Mouse (Mus musculus) T-helper 17 cell (primary cell): ENCODE data around the gene Ctnnd2.

Experiments used
- in situ Hi-C, 2 experiments: fragments of 300-600 bp; cut with MboI, MseI; formaldehyde crosslinking; loops; 1 replicate in 1 of 2; 2 replicates in 1 of 2; pipeline ENCODE4 v1.15.1; 2025; ENCODE audit warnings: high pct_unique_total_duplicates in 2 of 2

Gene Ctnnd2

DNA sequence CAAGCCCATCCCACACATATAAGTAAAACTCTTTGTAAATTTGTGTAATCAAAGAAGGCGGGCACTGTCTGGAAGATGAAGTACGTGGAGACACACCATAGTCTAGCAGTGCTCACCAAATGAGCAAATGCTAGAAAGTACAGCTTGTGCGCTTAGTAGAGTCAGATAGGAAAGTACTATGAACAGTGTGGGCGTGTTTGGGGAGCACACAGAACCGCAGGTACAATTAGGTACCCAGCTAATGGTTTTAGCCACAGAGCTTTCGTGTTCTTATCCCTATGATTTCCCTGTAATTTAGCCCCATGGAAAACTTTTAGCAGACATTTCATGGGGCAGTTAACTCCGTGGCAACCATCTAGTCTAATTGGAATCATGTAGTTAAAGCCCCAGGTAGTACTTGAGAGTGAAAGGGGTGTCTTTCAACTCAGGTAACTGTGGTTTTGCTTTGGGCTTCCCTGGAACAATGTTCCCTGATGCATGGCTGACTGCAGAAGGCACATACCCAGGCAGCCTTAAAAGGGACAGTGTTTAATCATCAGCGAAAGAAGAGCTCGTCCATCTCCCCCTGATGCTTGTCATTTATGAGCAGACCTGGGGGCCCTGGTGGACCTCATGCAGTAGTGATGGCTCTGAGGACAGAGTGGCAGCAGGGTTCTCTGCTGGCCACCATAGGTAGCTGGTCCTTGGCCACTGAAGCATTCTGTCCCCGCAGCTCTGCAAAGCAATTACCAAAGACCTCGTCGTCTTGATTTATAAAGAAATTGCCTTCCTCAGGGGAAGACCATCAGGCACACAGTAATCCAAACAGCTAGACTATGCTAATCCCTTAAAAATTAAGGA is 697.5 kb downstream of the Ctnnd2 start:
- in situ Hi-C loops = no loop called here

DNA sequence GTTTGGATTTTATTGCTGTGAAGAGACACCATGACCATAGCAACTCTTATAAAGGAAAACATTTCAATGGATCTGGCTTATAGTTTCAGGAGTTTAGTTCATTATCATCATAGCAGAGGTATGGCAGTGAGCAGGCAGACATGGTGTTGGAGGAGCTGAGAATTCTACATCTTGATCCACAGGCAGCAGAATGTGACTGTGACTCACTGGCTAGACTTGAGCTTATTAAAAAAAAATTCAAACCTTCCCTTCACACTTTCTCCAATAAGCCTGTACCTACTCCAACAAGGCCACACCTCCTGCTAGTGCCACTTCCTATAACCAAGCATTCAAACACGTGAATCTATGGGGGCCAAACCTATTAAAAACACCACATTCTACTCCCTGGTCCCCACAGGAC is 703.1 kb downstream of the Ctnnd2 start:
- in situ Hi-C loops = no loop called here

DNA sequence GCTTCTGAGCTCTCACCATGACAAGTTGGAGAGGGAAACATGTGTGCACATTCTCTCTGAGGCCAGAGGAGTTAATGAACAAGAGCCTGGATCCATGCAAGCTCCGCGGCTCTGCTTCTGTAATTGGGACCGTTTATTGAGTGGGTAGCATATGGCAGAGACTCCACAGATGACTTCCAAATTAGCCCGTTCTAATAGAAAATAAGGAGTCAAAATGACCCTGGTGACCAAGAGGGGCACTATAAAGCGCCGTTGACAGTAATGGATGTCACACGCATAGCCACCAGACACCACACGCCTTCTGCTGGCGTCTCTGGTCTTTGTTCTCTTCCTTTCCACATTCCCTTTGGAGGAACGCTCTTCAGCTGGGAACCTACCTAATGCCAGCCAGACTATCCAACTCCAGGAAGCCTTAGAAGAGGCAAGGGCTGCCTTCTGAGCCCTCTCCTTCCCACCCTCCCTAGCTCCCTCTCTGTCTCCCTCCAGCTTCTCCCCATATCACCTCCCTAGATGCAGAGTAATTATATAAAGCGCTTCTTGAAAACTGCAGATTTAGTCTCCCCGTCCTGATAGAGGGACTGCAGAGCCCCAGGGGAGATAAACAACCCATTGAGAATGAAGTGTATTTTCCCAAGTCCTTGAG is 712.4 kb downstream of the Ctnnd2 start:
- in situ Hi-C loops = no loop called here

DNA sequence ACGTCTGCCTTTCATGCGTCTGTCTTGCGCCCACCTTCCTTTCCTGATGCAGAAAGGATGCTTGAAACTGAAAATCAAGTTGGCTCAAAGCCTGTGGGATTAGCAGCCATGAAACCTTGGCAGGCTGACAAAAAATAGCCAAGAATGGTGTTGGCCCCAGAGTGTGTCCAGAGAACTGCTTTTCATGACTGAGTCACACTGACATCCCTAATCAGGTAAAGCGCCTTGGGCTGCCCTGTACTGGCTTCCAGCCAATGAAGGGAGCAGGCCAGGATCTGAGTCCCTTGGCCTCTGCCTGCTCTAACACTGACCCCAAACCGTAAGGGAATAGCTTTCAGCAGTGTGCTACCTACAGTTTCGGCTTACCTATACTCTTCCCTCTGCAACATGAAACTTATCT is 713.0 kb downstream of the Ctnnd2 start:
- in situ Hi-C loops = no loop called here

DNA sequence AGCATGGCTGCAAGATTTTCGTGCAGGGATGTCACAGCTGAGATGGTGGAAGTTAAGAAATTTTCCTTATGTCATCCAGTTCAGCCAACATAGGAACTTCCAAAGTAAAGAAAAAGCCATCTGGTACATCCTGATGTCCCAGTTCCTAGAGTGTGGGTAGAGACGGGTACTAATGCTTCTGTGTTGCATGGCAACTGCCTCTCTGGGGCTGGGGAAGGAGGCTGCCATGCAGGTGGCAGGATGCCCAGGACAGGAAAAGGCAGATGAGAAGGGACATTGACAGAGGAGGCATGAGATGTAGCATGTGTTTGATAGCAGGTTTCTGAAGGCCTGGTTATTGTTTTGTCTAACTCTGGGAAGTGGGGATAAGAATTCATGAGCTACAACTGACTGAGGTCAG is 715.2 kb downstream of the Ctnnd2 start:
- in situ Hi-C loops = no loop called here

DNA sequence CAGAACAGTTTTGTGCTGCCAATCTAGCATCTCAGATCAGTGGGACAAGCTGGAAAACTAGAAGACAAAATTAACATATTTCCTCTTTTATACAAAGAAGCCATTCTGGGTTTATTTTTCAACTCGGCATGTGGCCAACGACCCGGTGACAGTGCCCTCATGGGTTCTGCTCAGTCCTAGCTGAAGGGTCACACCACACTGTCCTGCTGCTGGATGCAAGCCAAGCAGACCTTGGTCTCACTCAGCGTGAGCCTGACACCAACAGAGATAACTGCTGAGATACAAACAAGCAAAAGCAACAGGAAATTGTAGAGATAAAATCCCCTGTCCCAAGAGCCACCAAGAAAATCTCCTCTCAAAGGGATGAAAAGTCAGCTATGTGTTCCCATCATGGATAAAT is 719.6 kb downstream of the Ctnnd2 start:
- in situ Hi-C loops = no loop called here

DNA sequence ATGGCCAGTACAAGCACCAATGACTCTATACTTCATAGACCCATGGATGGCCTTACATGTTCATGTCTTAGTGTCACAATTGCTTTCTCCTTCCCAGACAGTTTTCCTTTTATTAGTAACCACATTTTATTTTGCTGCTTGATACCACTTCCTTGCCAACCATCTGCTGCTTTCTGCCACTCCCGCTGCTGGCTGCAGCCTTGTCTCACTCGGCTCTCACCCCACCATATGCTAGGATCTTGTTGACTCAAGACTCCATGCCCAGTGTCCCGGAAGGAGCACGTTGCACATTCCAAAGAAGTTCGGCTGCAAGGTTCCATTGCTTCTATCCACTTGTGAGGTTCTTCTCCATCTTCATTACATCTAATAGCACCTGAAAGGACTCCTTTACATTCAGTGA is 722.7 kb downstream of the Ctnnd2 start:
- in situ Hi-C loops = no loop called here

DNA sequence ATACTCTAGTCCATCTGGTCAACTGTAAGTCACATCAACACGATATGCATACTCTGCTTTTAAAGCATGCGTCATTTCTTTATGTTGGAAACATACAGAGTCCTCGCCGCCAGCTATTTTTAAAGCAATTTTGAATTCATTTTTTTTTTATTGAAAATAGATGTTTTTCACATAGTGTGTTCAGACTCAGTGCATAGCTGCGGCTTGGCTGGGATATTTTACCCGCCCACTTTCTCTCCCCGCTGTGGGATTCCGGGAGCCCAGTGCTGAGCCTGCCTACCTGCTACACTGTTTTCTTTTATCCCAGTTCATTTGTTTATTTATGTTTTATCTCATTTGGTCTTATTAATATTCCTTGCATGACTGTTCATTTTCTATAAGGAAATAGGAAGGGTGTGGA is 724.9 kb downstream of the Ctnnd2 start:
- in situ Hi-C loops = no loop called here

DNA sequence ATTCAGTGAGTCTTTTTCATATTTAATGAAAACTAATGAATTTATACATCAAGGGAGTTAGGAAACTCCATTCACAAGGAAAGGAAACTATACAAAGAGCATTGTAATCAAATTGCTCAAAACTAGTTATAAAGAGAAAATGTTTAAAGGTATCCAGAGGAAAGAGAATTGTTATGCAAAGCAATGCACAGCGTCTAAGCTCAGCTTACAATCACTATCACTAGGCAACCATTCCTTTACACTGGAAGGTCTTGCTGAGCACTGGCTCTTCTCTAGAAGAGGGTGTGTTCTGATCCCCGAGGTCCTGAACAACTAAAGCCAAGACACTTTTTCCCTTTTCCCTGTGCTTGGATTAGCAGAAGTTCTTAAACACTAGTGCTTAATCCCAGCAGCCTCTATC is 735.6 kb downstream of the Ctnnd2 start:
- in situ Hi-C loops = no loop called here

DNA sequence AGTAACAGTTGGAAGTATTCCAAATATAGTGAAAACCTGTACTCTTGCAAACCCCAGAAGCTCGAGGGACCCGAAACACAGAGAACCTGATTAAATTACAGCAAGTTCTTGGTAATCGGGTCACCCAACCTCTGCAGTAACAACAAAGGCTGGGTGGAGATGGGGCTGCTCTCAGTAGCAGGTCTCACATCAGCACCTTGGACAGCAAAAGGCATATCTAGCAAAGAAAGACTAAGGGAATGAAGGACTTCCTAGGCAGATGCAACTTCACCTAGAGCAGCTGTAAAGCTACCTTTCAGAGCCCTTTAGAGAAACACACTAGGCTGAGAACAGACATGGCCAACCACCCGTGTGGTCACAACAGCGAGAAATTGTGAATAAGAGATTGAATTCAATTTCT is 741.0 kb downstream of the Ctnnd2 start:
- in situ Hi-C loops = no loop called here

DNA sequence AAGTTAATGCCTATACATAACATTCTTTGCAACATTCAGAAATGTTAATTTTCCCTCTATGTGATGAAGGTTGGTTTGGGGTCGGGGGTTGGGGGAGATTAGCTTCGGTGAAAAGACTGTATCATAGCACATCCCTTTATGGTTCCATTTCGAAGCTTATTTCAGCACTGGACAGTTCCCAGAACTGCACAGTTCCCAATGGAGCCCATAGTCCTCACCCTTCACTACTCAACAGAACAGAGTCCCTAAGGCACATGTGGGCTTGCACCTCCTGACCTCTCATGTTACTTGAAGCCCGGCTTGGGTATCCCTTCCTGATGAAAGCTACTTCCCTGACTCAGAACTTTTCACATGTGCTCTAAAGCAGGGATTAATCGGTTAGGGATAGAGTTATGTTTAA is 753.4 kb downstream of the Ctnnd2 start:
- in situ Hi-C loops = loop anchor here (5.0 kb wide), 2 partner anchors 336 to 341 kb away; no protein-coding TSS in a partner anchor

DNA sequence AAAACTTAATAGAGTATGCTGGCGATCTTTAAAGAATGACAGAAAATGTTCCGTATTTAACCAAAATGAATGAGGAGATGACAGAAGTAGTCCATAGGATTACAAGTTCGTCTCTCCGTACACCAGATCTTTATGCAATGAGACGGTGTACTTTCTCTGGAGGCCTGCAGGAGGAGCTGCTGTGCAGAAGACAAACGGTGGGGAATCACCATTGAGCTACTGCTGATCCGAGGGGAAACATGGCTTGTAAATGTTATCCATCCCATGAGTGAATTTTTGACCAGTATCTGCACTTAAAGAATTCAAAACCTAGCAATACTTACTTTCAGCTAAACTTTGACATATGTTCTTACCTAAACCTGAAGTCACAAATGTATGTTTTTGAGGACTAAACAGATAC is 755.2 kb downstream of the Ctnnd2 start:
- in situ Hi-C loops = loop anchor here (5.0 kb wide), 2 partner anchors 335 to 340 kb away; no protein-coding TSS in a partner anchor

DNA sequence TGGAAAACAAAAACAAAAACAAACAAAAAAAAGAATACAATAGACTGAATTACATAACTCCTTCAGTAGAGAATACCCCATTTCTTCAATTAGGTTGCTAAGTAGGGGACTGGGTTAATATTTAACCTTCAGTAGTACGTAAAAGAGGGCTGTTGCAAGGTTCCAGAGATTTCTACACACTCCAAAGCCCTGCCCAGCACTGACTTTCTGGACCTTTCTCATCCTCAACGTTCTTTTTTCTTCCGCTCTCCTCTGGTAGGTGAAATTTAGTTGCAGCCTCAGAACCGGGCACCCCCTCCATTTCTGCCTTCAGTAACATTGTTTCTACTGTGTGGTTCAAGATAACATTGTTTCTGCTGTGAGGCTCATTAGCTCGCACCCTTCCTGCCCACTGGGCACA is 759.5 kb downstream of the Ctnnd2 start:
- in situ Hi-C loops = no loop called here

DNA sequence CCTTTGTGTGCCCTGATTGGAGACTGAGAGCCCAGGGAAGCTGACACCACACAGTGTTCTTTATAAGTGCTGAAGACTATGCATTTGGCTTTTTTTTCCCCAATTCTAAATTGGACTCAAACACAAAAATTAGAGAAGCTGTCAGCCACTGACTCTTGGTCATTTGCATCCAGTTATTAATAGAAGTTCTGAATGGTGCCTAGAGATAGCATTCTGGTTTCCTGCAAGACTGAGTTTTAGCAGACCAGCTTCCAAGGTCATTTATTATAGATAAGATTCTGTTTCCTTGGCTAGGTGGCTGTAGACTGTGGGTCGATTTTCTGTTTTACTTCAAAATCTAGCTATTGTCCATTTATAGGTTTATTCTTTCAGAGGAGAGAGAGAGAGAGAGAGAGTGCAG is 773.5 kb downstream of the Ctnnd2 start:
- in situ Hi-C loops = no loop called here

DNA sequence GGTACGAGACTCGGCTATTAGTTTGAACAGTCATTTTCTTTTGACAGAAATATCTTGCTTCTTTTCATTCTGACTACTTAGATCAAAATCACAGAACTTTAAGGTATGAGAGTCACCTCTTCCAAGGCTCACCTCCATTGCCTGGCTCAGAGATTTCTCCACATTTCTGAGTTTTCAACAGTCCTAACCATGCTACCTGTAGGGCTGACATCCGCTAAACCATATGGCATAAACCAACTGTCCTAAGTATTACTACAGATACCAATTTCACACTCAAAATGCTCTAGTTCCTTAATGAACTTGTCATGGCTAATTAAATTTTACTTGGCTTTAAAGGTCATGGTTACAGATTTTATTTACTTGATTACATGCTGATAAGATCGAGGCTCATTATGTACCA is 786.1 kb downstream of the Ctnnd2 start:
- in situ Hi-C loops = no loop called here

DNA sequence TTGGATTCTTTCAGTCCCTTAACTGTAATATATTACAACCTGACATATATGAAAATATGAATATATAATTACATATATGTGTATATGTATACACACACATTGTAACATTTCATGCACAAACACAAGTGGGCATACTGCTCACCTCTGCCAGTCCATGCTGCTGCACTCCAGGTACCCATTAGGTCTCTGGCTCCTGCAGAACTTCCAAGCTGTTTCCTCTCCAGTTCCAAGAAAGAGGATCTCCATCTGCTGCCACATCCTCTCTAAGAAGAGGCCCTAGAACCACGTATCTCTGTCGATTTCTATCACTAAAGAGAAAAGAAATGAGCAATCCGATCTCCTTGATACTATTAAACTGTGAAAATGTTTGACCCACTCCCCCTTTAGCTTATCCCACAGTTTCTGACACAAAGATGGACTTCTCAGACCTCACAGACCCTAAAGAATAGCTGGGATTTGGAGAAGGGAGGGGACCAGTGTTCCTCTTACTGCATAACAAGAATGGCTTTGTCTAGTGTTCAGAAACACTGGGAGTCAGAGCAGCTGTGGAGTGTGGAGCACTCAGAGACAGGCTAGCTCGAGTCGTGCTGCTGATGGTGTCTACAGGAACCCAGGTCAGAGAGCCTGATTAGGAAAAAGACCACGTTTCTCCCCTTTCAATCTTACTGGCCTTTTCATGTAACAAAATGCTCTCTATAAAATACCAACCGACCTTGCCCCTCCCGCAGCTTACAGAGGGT is 790.2 kb downstream of the Ctnnd2 start:
- in situ Hi-C loops = no loop called here

DNA sequence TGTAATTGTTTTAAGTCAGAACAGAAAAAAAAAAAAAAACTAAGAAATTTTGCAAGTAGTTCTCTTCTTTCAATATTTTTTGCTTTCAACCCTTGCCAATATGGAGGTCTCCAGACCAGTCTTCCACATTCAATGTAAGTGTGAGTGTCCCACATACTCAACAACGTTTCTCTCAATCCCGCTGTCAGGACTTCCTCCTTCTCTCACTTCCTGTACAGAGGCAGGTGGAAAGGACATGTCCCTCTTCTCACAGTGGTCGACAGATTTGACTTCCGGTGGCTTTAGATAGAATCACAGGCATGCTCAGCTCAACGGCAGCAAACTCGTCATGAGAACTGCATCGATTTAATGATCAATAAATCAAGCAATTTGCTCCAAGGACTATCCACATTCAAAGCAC is 791.7 kb downstream of the Ctnnd2 start:
- in situ Hi-C loops = no loop called here

DNA sequence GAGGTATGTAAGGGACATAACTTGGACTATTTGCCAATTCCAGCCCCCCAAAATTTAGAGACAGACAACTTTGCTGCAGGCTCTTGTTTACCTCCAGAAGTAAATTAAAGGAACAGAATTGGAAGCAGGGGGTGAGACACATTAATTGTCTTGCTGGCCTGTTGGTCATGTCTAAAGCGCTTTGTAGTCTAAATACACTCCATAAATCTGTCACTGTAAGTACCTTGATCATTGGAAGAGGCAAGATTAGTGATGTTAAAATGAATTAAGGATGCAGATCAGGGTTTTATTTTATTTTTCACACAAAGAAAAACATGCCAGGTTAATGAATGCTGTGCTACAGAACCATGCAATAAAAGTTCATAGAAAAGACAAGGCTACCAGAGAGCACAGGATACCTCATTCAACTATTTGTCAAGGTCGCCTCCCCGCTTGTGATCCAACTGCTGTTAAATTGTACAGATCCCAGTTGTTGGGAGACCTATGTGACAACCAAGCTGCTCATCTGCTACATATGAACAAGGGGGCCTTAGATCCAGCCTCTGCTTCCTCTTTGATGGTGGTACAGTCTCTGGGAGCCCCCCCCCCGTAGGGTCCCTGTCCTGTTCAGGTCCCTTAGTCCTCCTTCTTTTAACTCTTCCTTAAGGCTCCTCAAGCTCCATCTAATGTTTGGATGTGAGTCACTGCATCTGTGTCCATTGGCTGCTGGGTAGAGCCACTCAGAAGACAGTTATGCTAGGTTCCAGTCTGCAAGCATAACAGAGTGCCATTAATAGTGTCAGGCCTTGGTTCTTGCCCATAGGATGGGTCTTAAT is 792.7 kb downstream of the Ctnnd2 start:
- in situ Hi-C loops = no loop called here

DNA sequence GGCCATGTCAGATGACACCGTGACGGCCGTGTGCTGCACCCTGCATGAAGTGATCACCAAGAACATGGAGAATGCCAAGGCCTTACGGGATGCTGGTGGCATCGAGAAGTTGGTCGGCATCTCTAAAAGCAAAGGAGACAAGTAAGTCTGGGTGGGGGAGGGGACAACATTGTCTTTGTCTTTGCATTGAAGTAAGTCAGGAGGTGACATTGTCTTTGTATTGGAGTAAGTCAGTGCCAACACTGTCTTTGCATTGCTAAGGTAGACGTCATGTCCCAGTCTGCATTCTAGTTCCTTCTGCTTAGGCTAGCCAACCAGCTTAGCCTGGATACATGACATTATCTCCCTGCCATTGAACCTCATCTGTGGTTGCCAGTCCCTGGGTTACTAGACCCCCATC is 794.4 kb downstream of the Ctnnd2 start:
- in situ Hi-C loops = no loop called here

DNA sequence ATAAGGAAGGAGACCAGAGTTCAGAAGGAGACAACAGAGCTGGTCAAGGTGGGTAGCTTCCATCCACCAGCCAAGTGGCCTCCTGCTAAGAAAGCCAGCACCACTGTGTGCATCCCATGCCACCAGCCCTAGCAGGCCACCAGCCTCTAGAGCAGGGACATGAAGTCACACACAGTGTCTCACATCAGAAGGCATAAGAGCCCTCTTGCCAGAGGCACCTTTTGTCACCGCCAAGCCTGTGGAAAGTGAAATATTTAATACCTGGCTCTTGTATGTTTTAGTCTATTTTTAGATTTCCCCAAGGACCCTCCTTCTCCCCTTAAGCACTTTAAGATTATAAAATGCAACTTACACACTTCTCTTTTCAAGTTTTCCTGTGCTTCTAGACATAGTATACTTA is 802.0 kb downstream of the Ctnnd2 start:
- in situ Hi-C loops = no loop called here

DNA sequence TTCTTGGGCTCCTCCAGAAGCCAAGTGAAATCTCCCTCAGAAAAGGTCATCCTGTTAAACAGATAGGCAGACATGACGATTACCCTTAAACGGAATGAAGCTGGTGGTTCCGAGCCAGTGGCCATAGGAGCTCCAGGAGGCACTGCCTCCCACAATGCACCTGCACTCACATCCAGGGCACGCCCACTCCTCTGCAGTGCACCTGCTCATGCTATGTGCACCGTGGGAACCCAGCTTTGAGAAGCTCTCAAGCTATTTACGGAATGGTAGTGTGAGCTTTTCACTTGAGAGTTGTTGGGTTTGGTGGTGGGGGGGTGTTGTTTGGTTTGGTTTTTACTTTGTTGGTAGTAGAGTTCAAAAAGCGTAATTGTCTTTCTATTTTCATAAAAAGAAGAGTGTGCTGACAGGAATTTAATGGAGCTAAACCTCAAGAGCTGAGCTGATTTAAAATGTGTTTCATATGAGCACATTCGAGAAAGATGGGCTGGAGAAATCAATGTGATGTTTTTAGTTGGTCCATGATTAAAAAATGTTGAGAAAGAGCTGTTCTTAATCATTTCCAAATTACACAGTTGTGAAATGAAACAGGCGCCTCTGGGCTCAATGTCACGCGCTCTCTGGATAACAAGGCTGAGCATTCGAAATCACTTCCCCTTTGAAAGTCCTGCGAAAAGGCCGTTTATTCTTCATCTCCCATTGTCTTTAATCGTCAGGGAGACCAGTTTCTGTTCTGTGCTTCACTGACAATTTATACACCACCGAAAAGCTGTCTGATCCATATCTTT is 802.8 kb downstream of the Ctnnd2 start:
- in situ Hi-C loops = no loop called here
